Mouse (Mus musculus): Measurements from ENCODE around the gene Akap13.

GRCm38 (mm10) chr7:75456152-75456888, 986 bp downstream of the Akap13 start:
- TF ChIP-seq CTCF (IDR thresholded peaks at IDR 0.05) (no peak), EP300 (IDR thresholded peaks at IDR 0.05) (peak; percentile 15; the same call in 1 of the 2 replicates)

All from lung, postnatal 0 days (tissue).